Mouse (Mus musculus) stomach, postnatal 0 days (tissue): ENCODE measurements around the gene Rnf214. TPM values are rescaled to one million over a fixed set of nuclear protein-coding genes. Genes with fewer than 3 reads are reported as not detected.

ENCODE experiments used
- ATAC-seq: fragments of 200-750 bp; cut with Nextera tagmentation; 2 replicates; pipeline ENCODE4 v1.8.0; 2017; ENCODE audit not compliant: low FRiP score, low TSS enrichment
- DNase-seq: peaks from one replicate; pipeline ENCODE4 v3.0.0-alpha.2; 2016; ENCODE audit warnings: low spot score
- H3K27ac ChIP-seq: fragments of 300-500 bp; sonication (generic); replicated peaks from 2 replicates; pipeline ENCODE4 v1.5.1; 2014; ENCODE audit warnings: mild to moderate bottlenecking, control low read depth
- H3K27me3 ChIP-seq: fragments of 300-500 bp; sonication (generic); 2 replicates; pipeline ENCODE4 v1.6.1; 2014; ENCODE audit warnings: low read length; ENCODE audit not compliant: control insufficient read depth, insufficient read depth
- H3K36me3 ChIP-seq: fragments of 300-500 bp; sonication (generic); 2 replicates; pipeline ENCODE4 v1.6.1; 2014; ENCODE audit warnings: low read length, mixed read lengths; ENCODE audit not compliant: control insufficient read depth, insufficient read depth
- H3K4me1 ChIP-seq: fragments of 300-500 bp; sonication (generic); replicated peaks from 2 replicates; pipeline ENCODE4 v1.6.1; 2014; ENCODE audit warnings: antibody characterized with exemption; ENCODE audit not compliant: control insufficient read depth, insufficient read depth
- H3K4me2 ChIP-seq: fragments of 300-500 bp; sonication (generic); replicated peaks from 2 replicates; pipeline ENCODE4 v1.6.1; 2014; ENCODE audit warnings: low read depth, mild to moderate bottlenecking, control low read depth, moderate library complexity
- H3K4me3 ChIP-seq: fragments of 300-500 bp; sonication (generic); 2 replicates; pipeline ENCODE4 v1.5.1; 2014; ENCODE audit warnings: low read depth, low read length, control low read depth
- H3K9ac ChIP-seq: fragments of 300-500 bp; sonication (generic); 2 replicates; pipeline ENCODE4 v1.6.1; 2014; ENCODE audit warnings: mild to moderate bottlenecking, low read length, control low read depth, mixed read lengths
- H3K9me3 ChIP-seq: fragments of 300-500 bp; sonication (generic); 2 replicates; pipeline ENCODE4 v1.6.1; 2016; ENCODE audit warnings: low read length; ENCODE audit not compliant: control insufficient read depth
- CTCF ChIP-seq: IDR thresholded peaks from 2 replicates; pipeline ENCODE4 v1.5.1; 2016; ENCODE audit warnings: antibody characterized with exemption, low read depth, mild to moderate bottlenecking, moderate library complexity
- EP300 ChIP-seq: optimal IDR thresholded peaks from 2 replicates; pipeline ENCODE3; 2016; ENCODE audit warnings: antibody characterized with exemption
- WGBS: fragments of 180-500 bp; shearing (Covaris S2); extraction: QIAGEN DNeasy Blood & Tissue Kit; methylation state at CpG from one replicate; pipeline ENCODE4 v1.1.7; 2014; 5-methylcytosine and 5-hydroxymethylcytosine counted together
- polyA plus RNA-seq: library from polyadenylated mRNA; unstranded; fragments of >200 nt; fragmentation: Nextera tagmentation; extraction: Ambion mirVana; gene quantifications from 2 replicates; pipeline ENCODE4 v1.2.1, GENCODE M21; 2015

Rnf214 gene
- polyA plus RNA-seq, 1 experiment from 2014 or later: 22.3 TPM

GRCm38 (mm10) chr9:45839139-45839981, 67.4 kb downstream of the Rnf214 start:
- TF ChIP-seq EP300: no peak
- TF ChIP-seq CTCF: no peak
- ATAC-seq: peak; percentile 37
- Histone ChIP-seq H3K4me1 (peaks cover 8% of the 10 kb centered on the region; the same call in 1 of the 2 replicates), H3K27ac (peak overlapping the region; percentile 49; the same call in 1 of the 2 replicates), H3K4me2 (peak overlapping the region; percentile 95), H3K4me3 (peak overlapping the region; percentile 85), H3K9me3 (no peaks in the 10 kb centered on the region), H3K27me3 (no peaks in the 10 kb centered on the region), H3K36me3 (no peaks in the 10 kb centered on the region), H3K9ac (peak overlapping the region; percentile 84)
- DNase-seq: peak; percentile 45
- 12% methylated on average over 16 of the region's 17 CpGs for WGBS

- Histone ChIP-seq H3K27me3 (no peaks in the 10 kb centered on the region), H3K4me2 (peak within 1 kb of the TSS; percentile 95), H3K4me1 (peaks cover 8% of the 10 kb centered on the region; the same call in 1 of the 2 replicates), H3K9me3 (no peaks in the 10 kb centered on the region), H3K36me3 (no peaks in the 10 kb centered on the region), H3K4me3 (peak within 1 kb of the TSS; percentile 85), H3K9ac (peak within 1 kb of the TSS; percentile 84), H3K27ac (peak within 1 kb of the TSS; percentile 49; the same call in 1 of the 2 replicates)
- ATAC-seq: peak; percentile 59
- DNase-seq: peak; percentile 78
- no peak for TF ChIP-seq EP300
- peak; percentile 66 for TF ChIP-seq CTCF
- WGBS: 1% methylated on average over 40 of the region's 40 CpGs
Observed at GRCm38 (mm10) chr9:45838434-45839138, 68.1 kb downstream of the Rnf214 start, which contains the start of gene Bace1. Bace1 (plus strand) TSS chr9:45838580.

GRCm38 (mm10) chr9:45838069-45838433, 68.7 kb downstream of the Rnf214 start:
- DNase-seq (no peak), ATAC-seq (0 out of 2 replicates have a peak, but pooled peaks have one; percentile 2)
- Histone ChIP-seq H3K27ac (no peak overlapping the region), H3K36me3 (no peaks in the 10 kb centered on the region), H3K9me3 (no peaks in the 10 kb centered on the region), H3K27me3 (no peaks in the 10 kb centered on the region), H3K4me1 (peaks cover 8% of the 10 kb centered on the region; the same call in 1 of the 2 replicates), H3K9ac (no peak overlapping the region), H3K4me2 (peak overlapping the region; percentile 95), H3K4me3 (peak overlapping the region; percentile 85)
- TF ChIP-seq EP300: no peak
- no peak for TF ChIP-seq CTCF
- WGBS: 23% methylated on average over 4 of the region's 4 CpGs

- ATAC-seq: peak; percentile 57; the same call in 1 of the 2 replicates
- no peak for DNase-seq
- peaks cover 6% of the 10 kb centered on the region; the same call in 1 of the 2 replicates for H3K9me3 ChIP-seq
- no peak overlapping the region for H3K4me3 ChIP-seq
- no peaks in the 10 kb centered on the region for H3K36me3 ChIP-seq
- H3K27me3 ChIP-seq: no peaks in the 10 kb centered on the region
- no peaks in the 10 kb centered on the region for H3K4me1 ChIP-seq
- no peak overlapping the region for H3K4me2 ChIP-seq
- WGBS: 69% methylated on average over 2 of the region's 2 CpGs
- no peak overlapping the region for H3K9ac ChIP-seq
- H3K27ac ChIP-seq: no peak overlapping the region
- no peak for TF ChIP-seq EP300
- TF ChIP-seq CTCF: no peak
Observed at GRCm38 (mm10) chr9:45833461-45833860, 73.2 kb downstream of the Rnf214 start.

- Histone ChIP-seq H3K9ac (no peak overlapping the region), H3K4me1 (no peaks in the 10 kb centered on the region), H3K27ac (no peak overlapping the region), H3K4me2 (no peak overlapping the region), H3K4me3 (no peak overlapping the region), H3K9me3 (peaks cover 6% of the 10 kb centered on the region; the same call in 1 of the 2 replicates), H3K27me3 (no peaks in the 10 kb centered on the region), H3K36me3 (no peaks in the 10 kb centered on the region)
- ATAC-seq (no peak), DNase-seq (no peak)
- TF ChIP-seq CTCF (no peak), EP300 (no peak)
- WGBS: 94% methylated on average over 2 of the region's 2 CpGs
Observed at GRCm38 (mm10) chr9:45832898-45833297, 73.8 kb downstream of the Rnf214 start.
